Mouse (Mus musculus): ENCODE results near the gene Kif9.

DNA sequence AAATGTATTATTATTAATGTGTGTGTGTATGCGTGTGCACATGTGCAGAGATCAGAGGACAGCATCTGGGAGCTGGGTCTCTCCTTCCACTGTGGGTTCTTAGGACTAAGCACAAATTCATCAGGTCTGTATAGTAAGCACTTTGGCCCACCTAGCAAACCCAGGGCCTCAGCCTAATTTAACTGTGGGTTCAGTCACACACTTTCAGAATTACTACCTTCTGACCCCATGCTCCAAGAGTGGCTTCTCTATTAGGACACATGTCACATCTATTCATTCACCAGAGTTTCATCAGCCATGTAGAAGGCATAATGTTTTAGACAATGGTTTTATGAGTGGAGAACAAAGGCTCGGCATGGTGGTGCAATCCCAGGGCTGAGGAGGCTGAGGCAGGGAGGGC is 43.7 kb upstream of the Kif9 start:
- TF ChIP-seq CTCF (IDR thresholded peaks at IDR 0.05; ENCODE audit: extremely low read depth, insufficient read depth, low read length) (no peak), POLR2A (IDR thresholded peaks at IDR 0.05; ENCODE audit: extremely low read depth, insufficient read depth, low read length) (no peak)
